Mouse (Mus musculus): ENCODE measurements around the gene Med16. TPM values are rescaled to one million over a fixed set of nuclear protein-coding genes. Genes with fewer than 3 reads are reported as not detected.
A peak's percentile ranks its signal among the peaks of the same experiment; 100 is the strongest.

Med16 gene
- polyA plus RNA-seq, 1 experiment from 2014 or later, result 60.4 TPM

GRCm38 (mm10) chr10:79921572-79921971 is 12.8 kb upstream of the Med16 start:
- Histone ChIP-seq H3K4me2 (replicated peaks) (peak overlapping the region; percentile 47), H3K27me3 (peaks cover 66% of the 10 kb centered on the region), H3K4me3 (peak overlapping the region; percentile 27), H3K4me1 (peaks cover 49% of the 10 kb centered on the region), H3K27ac (no peak overlapping the region), H3K9me3 (no peaks in the 10 kb centered on the region), H3K9ac (peak overlapping the region; percentile 31), H3K36me3 (no peaks in the 10 kb centered on the region)
- WGBS, result 1% methylated on average over 34 of the region's 34 CpGs
- no peak for ATAC-seq (ENCODE audit: insufficient number of reproducible peaks, insufficient read depth, low FRiP score, low TSS enrichment)

- H3K4me2 ChIP-seq (replicated peaks), result peak within 1 kb of the TSS; percentile 47
- WGBS, result 3% methylated on average over 39 of the region's 41 CpGs
- no peaks in the 10 kb centered on the region for H3K36me3 ChIP-seq
- peak within 1 kb of the TSS; percentile 27 for H3K4me3 ChIP-seq
- H3K4me1 ChIP-seq, result peaks cover 46% of the 10 kb centered on the region
- H3K9me3 ChIP-seq, result no peaks in the 10 kb centered on the region
- no peak within 1 kb of the TSS for H3K27ac ChIP-seq
- peaks cover 66% of the 10 kb centered on the region for H3K27me3 ChIP-seq
- no peak for ATAC-seq (ENCODE audit: insufficient number of reproducible peaks, insufficient read depth, low FRiP score, low TSS enrichment)
- peak within 1 kb of the TSS; percentile 31 for H3K9ac ChIP-seq
Measured at GRCm38 (mm10) chr10:79920958-79921535, 12.3 kb upstream of the Med16 start, which contains the start of gene R3hdm4. Gene R3hdm4 (minus strand): TSS chr10:79921208.

DNA sequence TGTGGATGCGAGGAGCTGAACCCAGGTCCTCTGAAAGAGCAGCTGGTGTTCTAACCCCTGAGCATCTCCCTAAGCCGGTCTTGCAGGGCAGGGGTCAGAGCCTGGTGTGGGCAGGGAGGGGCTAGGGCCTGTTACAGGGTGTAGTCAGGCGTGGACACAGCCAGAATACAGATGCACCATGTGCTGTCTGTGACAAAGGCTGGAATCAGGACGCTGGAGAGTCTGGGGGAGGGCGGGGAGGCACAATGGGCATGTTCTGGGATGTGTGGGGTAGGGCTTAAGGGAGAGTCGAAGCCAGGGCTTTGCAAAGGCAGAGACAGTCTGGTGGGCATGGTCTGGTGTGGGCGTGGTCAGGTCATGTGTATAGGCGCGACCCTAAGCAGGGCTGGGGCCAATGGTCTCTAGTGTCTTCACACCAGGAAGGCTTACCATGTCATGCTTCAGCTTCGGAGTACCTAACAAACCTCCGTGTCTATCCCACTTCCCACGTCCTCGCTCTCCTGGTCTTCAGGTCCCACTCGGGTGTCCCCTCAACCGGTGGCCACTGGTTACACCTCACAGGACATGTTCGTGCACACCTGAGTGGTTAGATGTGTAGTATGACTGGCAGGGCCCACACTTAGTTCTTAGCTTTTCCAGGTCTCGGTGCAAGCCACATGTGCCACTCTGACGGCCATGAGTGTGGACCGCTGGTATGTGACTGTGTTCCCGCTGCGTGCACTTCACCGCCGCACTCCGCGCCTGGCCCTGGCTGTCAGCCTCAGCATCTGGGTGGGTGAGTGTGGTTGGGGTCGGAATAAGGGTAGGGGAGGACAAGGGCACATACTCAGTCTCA is 11.6 kb upstream of the Med16 start:
- no peaks in the 10 kb centered on the region for H3K9me3 ChIP-seq
- H3K27me3 ChIP-seq, result peaks cover 66% of the 10 kb centered on the region
- no peaks in the 10 kb centered on the region for H3K36me3 ChIP-seq
- no peak overlapping the region for H3K27ac ChIP-seq
- H3K9ac ChIP-seq, result 0 out of 2 replicates have a peak overlapping the region, but pooled peaks have one; percentile 2
- ATAC-seq (ENCODE audit: insufficient number of reproducible peaks, insufficient read depth, low FRiP score, low TSS enrichment), result peak; percentile 24; the same call in 1 of the 2 replicates
- WGBS, result 15% methylated on average over 26 of the region's 26 CpGs
- peaks cover 47% of the 10 kb centered on the region for H3K4me1 ChIP-seq
- H3K4me2 ChIP-seq (replicated peaks), result peak overlapping the region; percentile 47
- H3K4me3 ChIP-seq, result peak overlapping the region; percentile 27

- Histone ChIP-seq H3K36me3 (no peaks in the 10 kb centered on the region), H3K4me1 (peaks cover 53% of the 10 kb centered on the region), H3K9me3 (no peaks in the 10 kb centered on the region), H3K27me3 (peaks cover 66% of the 10 kb centered on the region), H3K9ac (no peak overlapping the region), H3K27ac (no peak overlapping the region), H3K4me2 (replicated peaks) (peak overlapping the region; percentile 35), H3K4me3 (peak overlapping the region; percentile 17; the same call in 1 of the 2 replicates)
- WGBS, result 2% methylated on average over 21 of the region's 21 CpGs
- no peak for ATAC-seq (ENCODE audit: insufficient number of reproducible peaks, insufficient read depth, low FRiP score, low TSS enrichment)
Measured at GRCm38 (mm10) chr10:79919251-79919849, 10.6 kb upstream of the Med16 start.

- 7% methylated on average over 35 of the region's 35 CpGs for WGBS
- H3K4me1 ChIP-seq, result peaks cover 58% of the 10 kb centered on the region
- no peak for ATAC-seq (ENCODE audit: insufficient number of reproducible peaks, insufficient read depth, low FRiP score, low TSS enrichment)
- H3K9me3 ChIP-seq, result no peaks in the 10 kb centered on the region
- no peak overlapping the region for H3K27ac ChIP-seq
- H3K4me3 ChIP-seq, result peak overlapping the region; percentile 11
- H3K4me2 ChIP-seq (replicated peaks), result peak overlapping the region; percentile 35
- 0 out of 2 replicates have a peak overlapping the region, but pooled peaks have one; percentile 11 for H3K9ac ChIP-seq
- H3K36me3 ChIP-seq, result no peaks in the 10 kb centered on the region
- H3K27me3 ChIP-seq, result peaks cover 64% of the 10 kb centered on the region
Measured at GRCm38 (mm10) chr10:79918231-79919078, 9.7 kb upstream of the Med16 start.

DNA sequence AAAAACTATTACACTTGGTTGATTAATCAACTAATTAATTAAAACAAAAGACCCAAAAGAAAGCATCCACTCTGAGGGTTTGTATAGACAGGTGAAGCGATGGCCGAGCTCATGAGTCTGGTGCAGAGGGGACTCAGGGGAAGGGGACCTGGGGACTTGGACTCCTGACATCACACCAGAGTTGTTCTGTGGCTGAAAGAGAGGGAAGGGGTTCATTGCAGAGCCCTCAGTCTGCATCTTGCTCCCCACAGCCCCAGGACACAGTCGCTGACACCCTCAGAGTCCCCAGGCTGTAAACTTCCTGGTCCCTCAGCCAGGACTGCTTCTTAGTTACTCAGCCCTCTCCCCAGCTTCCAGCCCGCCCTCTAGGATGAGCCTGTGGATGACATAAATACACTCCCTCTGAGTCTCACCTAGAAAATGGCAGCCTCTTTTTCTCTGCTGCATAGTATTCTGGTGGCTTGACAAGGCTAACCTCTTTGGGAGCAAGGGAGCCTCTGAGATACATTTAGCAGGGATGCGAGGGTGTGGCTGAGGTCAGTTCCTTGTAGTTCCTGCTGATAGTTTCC is 8.9 kb upstream of the Med16 start:
- Histone ChIP-seq H3K4me3 (peak overlapping the region; percentile 77), H3K36me3 (peaks cover 2% of the 10 kb centered on the region; the same call in 1 of the 2 replicates), H3K4me2 (replicated peaks) (peak overlapping the region; percentile 90; the same call in 1 of the 2 replicates), H3K27ac (no peak overlapping the region), H3K9ac (no peak overlapping the region), H3K27me3 (peaks cover 55% of the 10 kb centered on the region), H3K9me3 (no peaks in the 10 kb centered on the region), H3K4me1 (peaks cover 58% of the 10 kb centered on the region)
- 65% methylated on average over 5 of the region's 5 CpGs for WGBS
- no peak for ATAC-seq (ENCODE audit: insufficient number of reproducible peaks, insufficient read depth, low FRiP score, low TSS enrichment)

- peak within 1 kb of the TSS; percentile 95 for H3K9ac ChIP-seq
- peak within 1 kb of the TSS; percentile 90 for H3K4me2 ChIP-seq (replicated peaks)
- ATAC-seq (ENCODE audit: insufficient number of reproducible peaks, insufficient read depth, low FRiP score, low TSS enrichment), result peak; percentile 79
- peak within 1 kb of the TSS; percentile 77 for H3K4me3 ChIP-seq
- H3K36me3 ChIP-seq, result peaks cover 8% of the 10 kb centered on the region
- H3K4me1 ChIP-seq, result peaks cover 58% of the 10 kb centered on the region
- peak within 1 kb of the TSS; percentile 67 for H3K27ac ChIP-seq
- H3K9me3 ChIP-seq, result no peaks in the 10 kb centered on the region
- 2% methylated on average over 42 of the region's 42 CpGs for WGBS
- peaks cover 49% of the 10 kb centered on the region for H3K27me3 ChIP-seq
Measured at GRCm38 (mm10) chr10:79916808-79917531, 8.2 kb upstream of the Med16 start, which contains the start of gene Kiss1r. Gene Kiss1r (plus strand): TSS chr10:79916971.

GRCm38 (mm10) chr10:79916081-79916480 is 7.4 kb upstream of the Med16 start:
- Histone ChIP-seq H3K9me3 (no peaks in the 10 kb centered on the region), H3K27ac (peak overlapping the region; percentile 67; the same call in 1 of the 2 replicates), H3K27me3 (peaks cover 40% of the 10 kb centered on the region), H3K4me3 (peak overlapping the region; percentile 77), H3K4me2 (replicated peaks) (peak overlapping the region; percentile 90), H3K9ac (peak overlapping the region; percentile 95), H3K4me1 (peaks cover 51% of the 10 kb centered on the region), H3K36me3 (peaks cover 17% of the 10 kb centered on the region)
- WGBS, result 8% methylated on average over 8 of the region's 8 CpGs
- no peak for ATAC-seq (ENCODE audit: insufficient number of reproducible peaks, insufficient read depth, low FRiP score, low TSS enrichment)

GRCm38 (mm10) chr10:79914948-79915596 is 6.3 kb upstream of the Med16 start:
- Histone ChIP-seq H3K9ac (peak overlapping the region; percentile 27; the same call in 1 of the 2 replicates), H3K4me1 (peaks cover 41% of the 10 kb centered on the region), H3K9me3 (no peaks in the 10 kb centered on the region), H3K36me3 (peaks cover 25% of the 10 kb centered on the region), H3K4me2 (replicated peaks) (0 out of 2 replicates have a peak overlapping the region, but pooled peaks have one; percentile 18), H3K27me3 (peaks cover 30% of the 10 kb centered on the region), H3K27ac (no peak overlapping the region), H3K4me3 (no peak overlapping the region)
- ATAC-seq (ENCODE audit: insufficient number of reproducible peaks, insufficient read depth, low FRiP score, low TSS enrichment), result no peak
- 77% methylated on average over 7 of the region's 7 CpGs for WGBS

Measured in embryonic facial prominence, embryonic 12.5 days (tissue).